Mouse (Mus musculus): Measurements from ENCODE around the gene Txnrd2. TPM values are rescaled to one million over a fixed set of nuclear protein-coding genes. Genes with fewer than 3 reads are reported as not detected.

The Txnrd2 gene
- total and polyA plus RNA-seq, 3 experiments = 14.6 to 24.1 (median 22.0) TPM

DNA sequence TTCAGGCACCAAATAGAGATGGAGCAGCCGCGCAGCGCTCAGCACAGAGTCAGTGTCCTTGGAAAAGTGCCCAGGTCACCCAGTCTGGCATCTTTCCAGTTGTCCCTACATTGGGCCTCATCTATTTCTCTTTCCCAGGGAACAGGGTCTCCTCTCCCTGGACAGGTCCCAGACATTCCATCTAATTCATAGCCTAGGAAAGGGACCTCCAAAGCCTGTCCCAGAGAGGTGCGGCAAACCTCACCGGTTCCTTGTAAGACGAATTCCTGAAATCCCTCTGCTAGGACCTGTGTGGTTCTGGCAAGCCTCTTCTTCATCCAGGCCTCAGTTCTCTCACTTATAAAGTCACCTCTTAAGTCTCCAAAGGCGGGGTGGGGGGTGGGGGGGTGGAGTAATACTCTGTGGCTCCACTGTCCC lies 30.6 kb upstream of the Txnrd2 start:
- no peaks in the 10 kb centered on the region for H3K79me2 ChIP-seq (replicated peaks; ENCODE audit: control insufficient read depth, extremely low read depth, insufficient read depth, poor library complexity, severe bottlenecking)
- peaks cover 0 to 14% of the 10 kb centered on the region in 2 experiments for H3K36me3 ChIP-seq (replicated peaks in 1 of 2; ENCODE audit: control insufficient read depth in 1 of 2, insufficient read depth in 1 of 2, low read length in 1 of 2)
- dilution Hi-C loops (cut with MboI; ENCODE audit: extremely low pct_ligation_motif_present, extremely low pct_unique_long_range_greater_than_20kb, low sequenced_read_pairs) (no loop called here), in situ Hi-C loops (cut with MboI; ENCODE audit: low pct_ligation_motif_present, low pct_unique_long_range_greater_than_20kb, low sequenced_read_pairs) (no loop called here)
- TF ChIP-seq SIN3A (IDR thresholded peaks at IDR 0.05; ENCODE audit: low read length) = no peak
- no peak for TF ChIP-seq UBTF (IDR thresholded peaks at IDR 0.05; ENCODE audit: low read depth, low read length)
- no peak overlapping the region for H3K27ac ChIP-seq (ENCODE audit: insufficient read depth, low read depth)
- no peak overlapping the region for H3K9ac ChIP-seq (ENCODE audit: insufficient read depth, low read depth)
- H3K27me3 ChIP-seq (replicated peaks) = peaks cover 11% of the 10 kb centered on the region
- peaks cover 18 to 42% of the 10 kb centered on the region in 2 experiments for H3K4me1 ChIP-seq (ENCODE audit: control insufficient read depth in 1 of 2, insufficient read depth in 2 of 2)
- no peak for DNase-seq (ENCODE audit: extremely low read depth)
- no peak overlapping the region for H3K4me3 ChIP-seq (replicated peaks in 1 of 3; ENCODE audit: low read depth in 2 of 3, low read length in 2 of 3, poor library complexity in 1 of 3)
- no peak overlapping the region for H3K4me2 ChIP-seq (ENCODE audit: insufficient read depth, low read depth, poor library complexity, severe bottlenecking)
- no peaks in the 10 kb centered on the region for H3K9me3 ChIP-seq (replicated peaks; ENCODE audit: low read length)

DNA sequence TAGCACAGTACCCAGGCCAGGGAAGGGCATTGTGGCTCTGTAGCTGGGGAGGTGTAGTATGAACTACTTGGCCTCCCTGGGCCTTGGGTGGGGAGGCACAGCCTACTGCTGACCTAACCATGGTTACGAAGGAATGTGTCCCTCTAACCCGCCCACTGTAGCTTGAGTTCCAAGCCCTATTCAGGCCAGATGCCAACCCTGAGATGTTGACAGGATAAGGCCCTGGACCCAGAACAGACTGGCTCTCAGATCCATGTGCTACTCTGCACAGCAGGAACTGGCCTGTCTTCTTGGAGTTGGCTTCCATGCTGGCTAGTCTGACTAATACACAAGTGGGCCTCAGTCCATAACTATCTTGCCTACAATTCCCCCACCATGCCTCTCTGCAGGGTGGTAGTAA lies 30.0 kb upstream of the Txnrd2 start:
- dilution Hi-C loops (cut with MboI; ENCODE audit: extremely low pct_ligation_motif_present, extremely low pct_unique_long_range_greater_than_20kb, low sequenced_read_pairs) = no loop called here
- Histone ChIP-seq H3K27me3 (replicated peaks) (peaks cover 6% of the 10 kb centered on the region), H3K27ac (ENCODE audit: insufficient read depth, low read depth) (no peak overlapping the region), H3K4me1 (ENCODE audit: control insufficient read depth in 1 of 2, insufficient read depth in 2 of 2) (peaks cover 18 to 42% of the 10 kb centered on the region in 2 experiments), H3K4me2 (ENCODE audit: insufficient read depth, low read depth, poor library complexity, severe bottlenecking) (no peak overlapping the region), H3K9ac (ENCODE audit: insufficient read depth, low read depth) (no peak overlapping the region), H3K4me3 (replicated peaks in 1 of 3; ENCODE audit: low read depth in 2 of 3, low read length in 2 of 3, poor library complexity in 1 of 3) (no peak overlapping the region), H3K9me3 (replicated peaks; ENCODE audit: low read length) (no peaks in the 10 kb centered on the region), H3K36me3 (replicated peaks in 1 of 2; ENCODE audit: control insufficient read depth in 1 of 2, insufficient read depth in 1 of 2, low read length in 1 of 2) (peaks cover 0 to 14% of the 10 kb centered on the region in 2 experiments), H3K79me2 (replicated peaks; ENCODE audit: control insufficient read depth, extremely low read depth, insufficient read depth, poor library complexity, severe bottlenecking) (no peaks in the 10 kb centered on the region)
- no peak for DNase-seq (ENCODE audit: extremely low read depth)
- in situ Hi-C loops (cut with MboI; ENCODE audit: low pct_ligation_motif_present, low pct_unique_long_range_greater_than_20kb, low sequenced_read_pairs) = no loop called here
- no peak for TF ChIP-seq POLR2AphosphoS2 (IDR thresholded peaks at IDR 0.05; ENCODE audit: low read depth, low read length)
- TF ChIP-seq MAFK (IDR thresholded peaks at IDR 0.05; ENCODE audit: insufficient replicate concordance, low read length) = no peak
- TF ChIP-seq PAX5 (IDR thresholded peaks at IDR 0.05; ENCODE audit: low read length) = no peak
- no peak for TF ChIP-seq TBP (conservative IDR thresholded peaks at IDR 0.05; ENCODE audit: low read depth, low read length)
- TF ChIP-seq ZNF384 (IDR thresholded peaks at IDR 0.05; ENCODE audit: low read depth, low read length) = no peak

DNA sequence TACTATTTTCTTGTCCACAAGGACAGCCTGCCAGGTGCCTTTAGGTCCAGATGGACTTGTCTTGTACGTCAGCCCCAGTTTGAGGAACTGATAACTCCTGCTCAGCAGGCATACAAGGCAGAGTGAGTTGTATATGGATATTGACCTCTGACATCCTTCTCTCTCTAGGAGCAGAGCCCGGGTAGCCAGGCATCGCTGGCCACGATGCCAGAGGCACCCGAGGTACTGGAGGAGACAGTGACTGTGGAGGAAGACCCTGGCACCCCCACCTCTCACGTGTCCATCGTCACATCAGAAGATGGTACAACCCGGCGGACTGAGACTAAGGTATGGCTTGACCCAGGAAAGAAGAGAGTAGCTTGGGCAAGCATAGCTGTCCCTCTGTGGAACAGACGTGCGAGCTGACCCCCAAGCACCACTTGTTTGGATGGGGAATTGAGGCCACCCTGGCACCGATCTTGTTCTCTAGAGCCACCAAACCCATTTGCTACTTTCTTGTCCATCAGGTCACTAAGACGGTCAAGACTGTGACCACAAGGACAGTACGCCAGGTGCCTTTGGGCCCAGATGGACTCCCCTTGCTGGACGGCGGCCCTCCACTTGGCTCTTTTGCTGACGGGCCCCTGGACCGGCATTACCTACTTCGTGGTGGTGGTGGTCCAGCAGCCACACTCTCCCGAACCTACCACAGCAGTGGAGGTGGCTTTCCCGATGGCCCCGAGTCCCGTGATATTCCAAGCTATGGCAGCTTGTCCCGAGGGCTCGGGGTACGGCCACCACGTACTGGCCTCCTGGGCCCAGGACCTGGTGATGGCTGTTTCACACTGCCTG lies 29.2 kb upstream of the Txnrd2 start:
- TF ChIP-seq MAFK (IDR thresholded peaks at IDR 0.05; ENCODE audit: insufficient replicate concordance, low read length) (no peak), ETS1 (conservative IDR thresholded peaks at IDR 0.05; ENCODE audit: low read depth, low read length) (no peak), MXI1 (IDR thresholded peaks at IDR 0.05; ENCODE audit: low read depth, low read length) (no peak), RAD21 (IDR thresholded peaks at IDR 0.05; ENCODE audit: low read depth, low read length) (no peak), SMC3 (IDR thresholded peaks at IDR 0.05; ENCODE audit: low read depth, low read length) (no peak), RCOR1 (conservative IDR thresholded peaks at IDR 0.05; ENCODE audit: low read depth, low read length) (no peak), MEF2A (IDR thresholded peaks at IDR 0.05; ENCODE audit: borderline replicate concordance, low read depth, low read length) (no peak), MAX (IDR thresholded peaks at IDR 0.05; ENCODE audit: low read length) (no peak), JUND (conservative IDR thresholded peaks at IDR 0.05; ENCODE audit: low read depth, low read length) (no peak), ZC3H11A (IDR thresholded peaks at IDR 0.05; ENCODE audit: low read depth, low read length) (no peak), ZMIZ1 (IDR thresholded peaks at IDR 0.05; ENCODE audit: low read depth, low read length) (no peak), KAT2A (IDR thresholded peaks at IDR 0.05; ENCODE audit: insufficient replicate concordance, low read length) (no peak), JUN (IDR thresholded peaks at IDR 0.05; ENCODE audit: insufficient read depth, low read depth, low read length) (no peak), ZKSCAN1 (IDR thresholded peaks at IDR 0.05; ENCODE audit: borderline replicate concordance, low read depth, low read length) (no peak), MAZ (IDR thresholded peaks at IDR 0.05; ENCODE audit: low read depth, low read length) (no peak), CHD2 (IDR thresholded peaks at IDR 0.05; ENCODE audit: low read length) (no peak), HCFC1 (IDR thresholded peaks at IDR 0.05; ENCODE audit: low read depth, low read length) (no peak), BHLHE40 (IDR thresholded peaks at IDR 0.05; ENCODE audit: low read depth, low read length) (no peak)
- dilution Hi-C loops (cut with MboI; ENCODE audit: extremely low pct_ligation_motif_present, extremely low pct_unique_long_range_greater_than_20kb, low sequenced_read_pairs) = no loop called here
- peaks cover 3% of the 10 kb centered on the region for H3K27me3 ChIP-seq (replicated peaks)
- H3K36me3 ChIP-seq (replicated peaks in 1 of 2; ENCODE audit: control insufficient read depth in 1 of 2, insufficient read depth in 1 of 2, low read length in 1 of 2) = peaks cover 0 to 14% of the 10 kb centered on the region in 2 experiments
- peaks cover 18 to 41% of the 10 kb centered on the region in 2 experiments for H3K4me1 ChIP-seq (ENCODE audit: control insufficient read depth in 1 of 2, insufficient read depth in 2 of 2)
- no peak overlapping the region for H3K4me3 ChIP-seq (replicated peaks in 1 of 3; ENCODE audit: low read depth in 2 of 3, low read length in 2 of 3, poor library complexity in 1 of 3)
- H3K79me2 ChIP-seq (replicated peaks; ENCODE audit: control insufficient read depth, extremely low read depth, insufficient read depth, poor library complexity, severe bottlenecking) = no peaks in the 10 kb centered on the region
- no peak overlapping the region for H3K9ac ChIP-seq (ENCODE audit: insufficient read depth, low read depth)
- H3K9me3 ChIP-seq (replicated peaks; ENCODE audit: low read length) = no peaks in the 10 kb centered on the region
- no peak overlapping the region for H3K4me2 ChIP-seq (ENCODE audit: insufficient read depth, low read depth, poor library complexity, severe bottlenecking)
- in situ Hi-C loops (cut with MboI; ENCODE audit: low pct_ligation_motif_present, low pct_unique_long_range_greater_than_20kb, low sequenced_read_pairs) = no loop called here
- no peak for DNase-seq (ENCODE audit: extremely low read depth)
- no peak overlapping the region for H3K27ac ChIP-seq (ENCODE audit: insufficient read depth, low read depth)
